Mouse (Mus musculus): ENCODE results near the gene Cux2. TPM values are rescaled to one million over a fixed set of nuclear protein-coding genes. Genes with fewer than 3 reads are reported as not detected.
A peak's percentile ranks its signal among the peaks of the same experiment; 100 is the strongest.
"Not testable (repeated sequence)": the region's sequence is repeated elsewhere in the genome, so short reads cannot be mapped to it uniquely, and the experiment has no call there.

The Cux2 gene
- polyA plus RNA-seq, 1 experiment from 2014 or later: 2.3 TPM

DNA sequence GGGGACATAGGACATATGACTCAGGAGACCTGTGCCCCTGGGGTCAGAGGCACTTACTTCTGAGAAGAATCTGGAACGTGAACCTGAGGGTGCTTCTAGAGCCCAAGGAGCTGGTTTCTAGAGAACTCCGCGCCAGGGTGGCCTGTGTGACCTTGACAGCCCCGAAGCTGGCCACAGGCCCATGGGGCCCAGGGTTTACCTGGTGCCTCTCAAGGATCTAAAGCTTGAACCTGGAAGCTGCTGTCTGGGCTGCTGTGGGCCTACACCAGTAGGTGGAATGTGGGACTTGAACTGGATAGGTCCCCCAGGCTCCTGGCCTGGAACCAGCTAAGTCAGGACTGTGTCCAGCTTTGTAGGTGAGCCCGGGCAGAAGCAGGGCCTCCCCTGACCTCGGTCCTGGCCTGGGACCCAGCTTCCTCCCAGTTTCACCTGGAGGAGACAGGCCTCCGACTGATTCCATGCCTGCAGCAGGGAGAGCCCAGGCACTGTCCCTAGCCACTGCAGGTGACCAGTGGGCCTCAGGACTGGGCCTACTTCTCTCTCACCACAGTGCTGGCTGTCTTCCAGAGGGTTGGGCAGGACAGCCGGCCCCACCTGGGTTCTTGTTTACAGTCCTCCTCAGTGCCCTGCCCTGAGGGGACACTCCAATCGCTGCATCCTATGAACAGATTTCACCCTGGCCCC, 196.4 kb downstream of the Cux2 start:
- Histone ChIP-seq H3K27ac (ENCODE audit: low read length) (peak overlapping the region; percentile 55), H3K36me3 (ENCODE audit: control insufficient read depth, insufficient read depth, low read length) (peaks cover 14% of the 10 kb centered on the region), H3K9ac (ENCODE audit: low read length) (no peak overlapping the region), H3K9me3 (ENCODE audit: control insufficient read depth, low read length) (no peaks in the 10 kb centered on the region), H3K4me1 (replicated peaks; ENCODE audit: control insufficient read depth, insufficient read depth, low read length) (peaks cover 18% of the 10 kb centered on the region), H3K27me3 (ENCODE audit: control insufficient read depth, insufficient read depth, low read depth, low read length) (no peaks in the 10 kb centered on the region), H3K4me3 (ENCODE audit: low read length) (no peak overlapping the region), H3K4me2 (ENCODE audit: low read depth, low read length) (no peak overlapping the region)
- 72% methylated on average over 9 of the region's 9 CpGs for WGBS
- ATAC-seq (ENCODE audit: low read depth): peak; percentile 53

DNA sequence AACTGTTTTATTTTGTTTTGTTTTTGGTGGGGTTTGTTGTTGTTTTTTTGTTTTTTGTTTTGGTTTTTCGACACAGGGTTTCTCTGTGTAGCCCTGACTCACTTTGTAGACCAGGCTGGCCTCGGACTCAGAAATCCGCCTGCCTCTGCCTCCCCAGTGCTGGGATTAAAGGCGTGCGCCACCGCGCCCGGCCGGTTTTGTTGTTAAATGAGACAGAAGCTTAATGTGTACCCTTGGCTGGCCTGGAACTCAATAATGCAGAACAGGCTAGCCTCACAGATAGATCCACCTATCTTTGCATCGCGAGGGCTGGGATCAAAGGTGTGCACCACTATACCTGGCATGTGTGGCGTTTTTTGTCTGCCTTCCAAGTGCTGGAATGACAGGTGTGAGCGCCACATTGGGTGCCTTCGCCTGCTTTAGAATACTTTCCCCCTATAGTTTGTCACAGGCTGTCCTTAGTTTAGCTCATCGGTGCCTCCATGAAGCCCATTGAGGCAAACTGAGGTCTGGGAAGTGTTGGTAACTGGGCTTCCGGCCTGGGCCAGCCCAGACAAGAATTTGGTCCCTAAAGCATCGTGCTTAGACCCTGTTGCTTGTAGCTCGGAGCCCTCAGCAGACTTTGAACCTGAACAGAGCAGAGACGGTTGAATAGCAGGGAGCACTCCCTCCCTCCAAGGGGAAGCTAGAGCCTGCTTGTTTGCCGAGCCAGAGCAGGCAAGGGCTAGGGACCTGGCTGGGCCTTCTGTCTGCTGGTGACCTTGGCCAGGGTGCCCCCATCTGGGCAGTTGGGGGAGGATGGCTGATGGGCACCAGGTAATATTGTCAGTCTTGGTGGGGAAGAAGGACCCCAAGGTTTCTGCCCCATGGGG, 200.2 kb downstream of the Cux2 start:
- 30% methylated on average over 20 of the region's 20 CpGs for WGBS
- Histone ChIP-seq H3K4me3 (ENCODE audit: low read length) (peak overlapping the region; percentile 88), H3K27ac (ENCODE audit: low read length) (no peak overlapping the region), H3K4me1 (replicated peaks; ENCODE audit: control insufficient read depth, insufficient read depth, low read length) (peaks cover 21% of the 10 kb centered on the region), H3K36me3 (ENCODE audit: control insufficient read depth, insufficient read depth, low read length) (peaks cover 14% of the 10 kb centered on the region), H3K4me2 (ENCODE audit: low read depth, low read length) (peak overlapping the region; percentile 61), H3K9me3 (ENCODE audit: control insufficient read depth, low read length) (no peaks in the 10 kb centered on the region), H3K9ac (ENCODE audit: low read length) (peak overlapping the region; percentile 87), H3K27me3 (ENCODE audit: control insufficient read depth, insufficient read depth, low read depth, low read length) (no peaks in the 10 kb centered on the region)
- no peak for ATAC-seq (ENCODE audit: low read depth)

DNA sequence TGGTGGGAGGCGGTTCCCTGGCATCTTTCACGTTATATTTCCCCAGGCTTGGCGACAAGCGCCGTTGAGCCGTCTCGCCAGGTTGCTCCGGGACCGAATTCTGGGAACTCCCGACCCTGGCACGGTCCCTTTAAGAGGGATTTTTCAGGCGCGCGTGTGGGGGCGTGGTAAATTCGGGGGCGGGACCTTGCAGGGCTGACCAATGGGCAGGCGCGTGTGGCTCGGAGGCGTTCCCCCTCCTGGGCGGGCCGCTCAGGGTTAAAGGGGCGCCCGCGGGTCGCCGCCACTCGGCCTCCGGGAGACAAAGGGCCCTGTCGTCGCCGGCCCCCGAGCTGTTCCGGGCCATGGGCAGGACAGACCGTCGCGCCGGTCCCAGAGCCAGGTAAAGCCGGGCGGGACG, 201.2 kb downstream of the Cux2 start, which contains the start of gene Pheta1:
TSS of gene Pheta1 (plus strand) at position 242 of the 400 bp plus-strand sequence.
- under 1% methylated on average over 42 of the region's 42 CpGs for whole genome bisulfite sequencing
- Histone ChIP-seq H3K27me3 (ENCODE audit: control insufficient read depth, insufficient read depth, low read depth, low read length) (peaks cover 3% of the 10 kb centered on the region; the same call in 1 of the 2 replicates), H3K4me1 (replicated peaks; ENCODE audit: control insufficient read depth, insufficient read depth, low read length) (peaks cover 19% of the 10 kb centered on the region), H3K4me2 (ENCODE audit: low read depth, low read length) (peak within 1 kb of the TSS; percentile 89), H3K9me3 (ENCODE audit: control insufficient read depth, low read length) (no peaks in the 10 kb centered on the region), H3K9ac (ENCODE audit: low read length) (peak within 1 kb of the TSS; percentile 87), H3K36me3 (ENCODE audit: control insufficient read depth, insufficient read depth, low read length) (peaks cover 14% of the 10 kb centered on the region), H3K27ac (ENCODE audit: low read length) (peak within 1 kb of the TSS; percentile 72), H3K4me3 (ENCODE audit: low read length) (peak within 1 kb of the TSS; percentile 88)
- peak; percentile 96 for ATAC-seq (ENCODE audit: low read depth)

DNA sequence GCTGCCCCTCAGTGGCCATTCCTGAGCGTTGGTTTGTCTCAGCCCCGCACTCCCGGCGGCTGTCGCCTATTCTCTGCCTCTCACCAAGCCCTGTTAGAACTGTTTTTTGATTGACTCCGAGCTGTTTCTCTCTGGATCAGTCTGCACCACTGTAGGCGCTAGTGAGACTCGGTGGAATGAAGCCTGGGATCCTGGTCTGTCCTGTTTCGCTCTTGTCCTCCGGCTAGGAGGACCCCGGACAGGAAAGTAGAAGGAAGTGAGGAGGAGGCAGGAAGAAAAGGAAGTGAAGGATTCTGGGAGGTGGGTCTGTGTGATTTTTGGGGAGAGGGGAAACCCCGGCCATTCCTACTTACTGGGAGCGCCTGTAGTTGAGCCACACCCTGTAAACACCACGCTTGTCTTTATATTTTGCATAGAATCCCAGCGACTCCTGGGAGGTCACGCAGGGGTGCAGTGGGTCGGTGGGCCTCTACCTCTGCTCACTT, 201.8 kb downstream of the Cux2 start:
- H3K4me1 ChIP-seq (replicated peaks; ENCODE audit: control insufficient read depth, insufficient read depth, low read length): peaks cover 15% of the 10 kb centered on the region
- peak; percentile 47 for ATAC-seq (ENCODE audit: low read depth)
- peak overlapping the region; percentile 89 for H3K4me2 ChIP-seq (ENCODE audit: low read depth, low read length)
- H3K27me3 ChIP-seq (ENCODE audit: control insufficient read depth, insufficient read depth, low read depth, low read length): peaks cover 3% of the 10 kb centered on the region; the same call in 1 of the 2 replicates
- H3K9ac ChIP-seq (ENCODE audit: low read length): peak overlapping the region; percentile 87
- peak overlapping the region; percentile 72 for H3K27ac ChIP-seq (ENCODE audit: low read length)
- H3K9me3 ChIP-seq (ENCODE audit: control insufficient read depth, low read length): no peaks in the 10 kb centered on the region
- under 1% methylated on average over 17 of the region's 17 CpGs for WGBS
- peaks cover 8% of the 10 kb centered on the region for H3K36me3 ChIP-seq (ENCODE audit: control insufficient read depth, insufficient read depth, low read length)
- H3K4me3 ChIP-seq (ENCODE audit: low read length): peak overlapping the region; percentile 88

DNA sequence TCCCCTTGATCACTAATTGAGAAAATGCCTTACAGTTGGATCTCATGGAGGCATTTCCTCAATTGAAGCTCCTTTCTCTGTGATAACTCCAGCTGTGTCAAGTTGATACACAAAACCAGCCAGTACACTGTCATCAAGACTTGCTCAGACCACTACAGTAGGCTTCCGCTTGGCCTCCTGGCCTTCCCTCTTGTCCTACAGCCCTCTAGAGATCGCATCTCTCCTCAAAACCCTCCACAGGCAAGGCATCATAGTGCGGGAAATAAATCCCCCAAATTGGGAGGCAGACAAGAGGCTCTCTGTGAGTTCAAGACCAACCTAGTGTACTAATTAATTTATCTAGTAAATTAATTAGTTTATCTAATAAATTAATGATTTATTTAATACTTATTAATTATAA, 202.6 kb downstream of the Cux2 start:
- peaks cover 18% of the 10 kb centered on the region for H3K4me1 ChIP-seq (replicated peaks; ENCODE audit: control insufficient read depth, insufficient read depth, low read length)
- not testable (repeated sequence) for ATAC-seq (ENCODE audit: low read depth); H3K4me2 ChIP-seq (ENCODE audit: low read depth, low read length); H3K9ac ChIP-seq (ENCODE audit: low read length); H3K36me3 ChIP-seq (ENCODE audit: control insufficient read depth, insufficient read depth, low read length); H3K4me3 ChIP-seq (ENCODE audit: low read length); H3K27me3 ChIP-seq (ENCODE audit: control insufficient read depth, insufficient read depth, low read depth, low read length); H3K9me3 ChIP-seq (ENCODE audit: control insufficient read depth, low read length); H3K27ac ChIP-seq (ENCODE audit: low read length)
- 73% methylated on average over 3 of the region's 3 CpGs for WGBS

DNA sequence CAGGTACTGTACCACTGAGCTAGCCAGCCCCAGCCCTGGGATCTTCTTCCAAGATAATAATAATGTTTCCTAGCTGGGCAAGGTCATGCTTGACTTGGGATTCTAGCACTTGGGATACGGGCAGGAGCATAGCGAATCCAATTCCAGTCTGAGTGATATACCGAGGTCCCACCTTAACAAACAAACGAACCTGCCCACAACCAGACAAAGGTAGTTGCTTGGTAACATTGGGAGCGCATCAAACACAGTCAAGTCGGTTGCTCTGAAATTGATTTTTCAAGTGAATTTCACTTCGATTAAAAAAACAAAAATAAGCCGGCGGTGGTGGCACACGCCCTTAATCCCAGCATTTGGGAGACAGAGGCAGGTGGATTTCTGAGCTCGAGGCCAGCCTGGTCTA, 203.6 kb downstream of the Cux2 start:
- Histone ChIP-seq H3K27ac (ENCODE audit: low read length) (no peak overlapping the region), H3K9me3 (ENCODE audit: control insufficient read depth, low read length) (no peaks in the 10 kb centered on the region), H3K4me1 (replicated peaks; ENCODE audit: control insufficient read depth, insufficient read depth, low read length) (peaks cover 22% of the 10 kb centered on the region), H3K27me3 (ENCODE audit: control insufficient read depth, insufficient read depth, low read depth, low read length) (peaks cover 3% of the 10 kb centered on the region; the same call in 1 of the 2 replicates), H3K9ac (ENCODE audit: low read length) (no peak overlapping the region), H3K4me3 (ENCODE audit: low read length) (no peak overlapping the region), H3K36me3 (ENCODE audit: control insufficient read depth, insufficient read depth, low read length) (no peaks in the 10 kb centered on the region), H3K4me2 (ENCODE audit: low read depth, low read length) (no peak overlapping the region)
- 79% methylated on average over 11 of the region's 11 CpGs for WGBS
- ATAC-seq (ENCODE audit: low read depth): no peak

DNA sequence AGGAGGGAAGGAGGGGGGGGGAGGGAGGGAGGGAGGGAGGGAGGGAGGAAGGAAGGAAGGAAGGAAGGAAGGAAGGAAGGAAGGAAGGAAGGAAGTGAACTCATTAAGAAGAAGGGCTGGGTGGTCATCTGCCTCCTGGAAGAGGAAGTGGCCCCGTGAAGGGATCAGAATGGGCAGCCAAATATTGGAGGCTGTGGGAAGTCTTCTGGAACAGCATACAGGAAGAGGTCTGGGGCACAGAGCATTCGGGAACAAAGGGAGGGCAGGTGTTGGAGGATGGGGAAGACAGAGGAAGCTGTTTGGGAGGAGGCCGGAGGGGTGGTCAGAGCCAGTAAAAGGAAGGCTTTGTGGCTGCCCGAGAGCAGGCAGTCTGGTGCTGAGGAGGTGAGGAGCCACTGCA, 204.5 kb downstream of the Cux2 start:
- Histone ChIP-seq H3K36me3 (ENCODE audit: control insufficient read depth, insufficient read depth, low read length) (no peaks in the 10 kb centered on the region), H3K4me3 (ENCODE audit: low read length) (no peak overlapping the region), H3K4me2 (ENCODE audit: low read depth, low read length) (no peak overlapping the region), H3K27ac (ENCODE audit: low read length) (peak overlapping the region; percentile 49; the same call in 1 of the 2 replicates), H3K4me1 (replicated peaks; ENCODE audit: control insufficient read depth, insufficient read depth, low read length) (peaks cover 20% of the 10 kb centered on the region), H3K9ac (ENCODE audit: low read length) (no peak overlapping the region), H3K9me3 (ENCODE audit: control insufficient read depth, low read length) (no peaks in the 10 kb centered on the region), H3K27me3 (ENCODE audit: control insufficient read depth, insufficient read depth, low read depth, low read length) (peaks cover 3% of the 10 kb centered on the region; the same call in 1 of the 2 replicates)
- ATAC-seq (ENCODE audit: low read depth): no peak
- WGBS: 18% methylated on average over 4 of the region's 4 CpGs

DNA sequence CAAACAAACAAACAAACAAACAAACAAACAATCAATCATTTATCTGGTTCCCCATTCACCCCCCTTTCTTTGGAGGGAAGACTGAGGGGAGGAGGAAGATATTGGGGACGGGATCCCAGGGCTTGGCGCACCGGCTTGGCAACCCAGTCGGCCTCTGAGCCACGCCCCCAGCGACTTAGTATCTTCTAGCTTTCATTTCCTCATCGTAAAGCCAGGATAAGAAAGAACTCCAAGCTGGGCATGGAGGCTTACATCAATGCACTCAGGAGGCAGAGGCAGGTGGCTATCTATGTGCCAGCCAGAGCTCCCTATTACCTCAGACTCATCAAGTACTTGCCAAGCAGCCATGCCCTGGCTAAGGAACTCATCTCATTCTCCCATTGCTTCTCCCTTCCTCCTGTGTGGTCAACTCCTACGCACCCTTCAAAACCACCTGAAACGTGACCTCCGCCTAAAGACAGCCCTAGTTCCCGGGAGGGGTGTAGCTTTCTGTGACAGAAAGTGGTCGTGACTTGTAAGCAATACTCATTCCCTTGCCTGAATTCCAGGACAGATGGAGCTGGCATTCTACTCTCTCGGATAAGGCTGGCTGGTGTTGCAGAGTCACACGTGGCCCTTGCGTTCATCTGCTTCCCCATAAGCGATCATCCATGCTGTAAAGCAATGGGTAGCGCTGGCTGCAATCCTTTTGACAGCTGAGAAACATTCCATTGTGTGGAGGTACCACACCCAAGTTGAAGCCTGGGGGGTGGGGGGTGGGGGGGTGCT, 206.6 kb downstream of the Cux2 start:
- Histone ChIP-seq H3K4me2 (ENCODE audit: low read depth, low read length) (peak overlapping the region; percentile 93), H3K9ac (ENCODE audit: low read length) (peak overlapping the region; percentile 21; the same call in 1 of the 2 replicates), H3K9me3 (ENCODE audit: control insufficient read depth, low read length) (no peaks in the 10 kb centered on the region), H3K36me3 (ENCODE audit: control insufficient read depth, insufficient read depth, low read length) (no peaks in the 10 kb centered on the region), H3K4me1 (replicated peaks; ENCODE audit: control insufficient read depth, insufficient read depth, low read length) (peaks cover 18% of the 10 kb centered on the region), H3K27ac (ENCODE audit: low read length) (no peak overlapping the region), H3K27me3 (ENCODE audit: control insufficient read depth, insufficient read depth, low read depth, low read length) (peaks cover 3% of the 10 kb centered on the region; the same call in 1 of the 2 replicates), H3K4me3 (ENCODE audit: low read length) (peak overlapping the region; percentile 59)
- no peak for ATAC-seq (ENCODE audit: low read depth)
- WGBS: 14% methylated on average over 17 of the region's 17 CpGs
